Comparison of ENCODE assay signal across 16 mouse cellular contexts in the genomic region with DNA sequence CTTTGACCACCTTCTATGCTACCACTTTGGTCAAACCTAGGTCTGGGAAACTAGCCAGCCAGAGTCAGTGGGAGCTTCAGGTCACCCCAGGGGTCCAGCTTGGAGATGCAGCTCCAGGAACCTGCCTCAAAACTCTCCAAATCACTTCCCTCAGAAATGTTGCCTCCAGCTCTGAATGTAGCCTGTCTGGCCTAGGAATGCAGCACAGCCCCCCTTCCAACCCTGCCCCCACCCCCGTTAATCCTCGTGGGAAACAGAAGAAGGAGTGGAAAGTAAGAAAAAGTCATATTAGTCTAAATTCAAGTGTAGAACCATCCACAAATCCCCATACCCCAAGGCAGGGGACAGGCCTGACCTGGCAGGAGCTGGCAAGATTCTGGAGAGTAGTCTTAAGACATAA.
DNase-seq lines count a peak whose midpoint lies in the region; ATAC-seq and TF ChIP-seq lines count a peak whose summit lies in the region.
"Had no signal": no experiment of that assay in that cellular context is flagged by ENCODE, and none has a peak within 500 bp of the region (broad histone marks: within the 10 kb centered on the region; RNA-seq: fewer than 3 reads in every experiment).

No protein-coding gene starts in this region.

- 23% methylated on average over 2 of the region's 2 CpGs for WGBS in forebrain, embryonic 10.5 days
- WGBS in forebrain, embryonic 13.5 days, result 24% methylated on average over 2 of the region's 2 CpGs
- 22% methylated on average over 2 of the region's 2 CpGs for WGBS in intestine, embryonic 14.5 days
- WGBS in intestine, postnatal 0 days, result 27% methylated on average over 2 of the region's 2 CpGs

- H3K36me3 ChIP-seq in forebrain, embryonic 10.5 days (replicated peaks), result no peaks in the 10 kb centered on the region
- no peaks in the 10 kb centered on the region for H3K36me3 ChIP-seq in forebrain, embryonic 13.5 days (ENCODE audit: poor library complexity, severe bottlenecking)
- no peaks in the 10 kb centered on the region for H3K36me3 ChIP-seq in intestine, embryonic 14.5 days (ENCODE audit: control insufficient read depth, insufficient read depth, low read length)
- H3K36me3 ChIP-seq in intestine, postnatal 0 days (ENCODE audit: control insufficient read depth, insufficient read depth), result no peaks in the 10 kb centered on the region
- H3K36me3 ChIP-seq: embryonic facial prominence, embryonic 12.5 days; heart, embryonic 12.5 days; hindbrain, embryonic 15.5 days had no signal

- peaks cover 96% of the 10 kb centered on the region for H3K4me1 ChIP-seq in forebrain, embryonic 10.5 days
- peaks cover 75% of the 10 kb centered on the region for H3K4me1 ChIP-seq in forebrain, embryonic 13.5 days
- peaks cover 16% of the 10 kb centered on the region for H3K4me1 ChIP-seq in intestine, embryonic 14.5 days (replicated peaks; ENCODE audit: control insufficient read depth, insufficient read depth, low read length)
- H3K4me1 ChIP-seq in intestine, postnatal 0 days (replicated peaks; ENCODE audit: control insufficient read depth, insufficient read depth, low read length), result no peaks in the 10 kb centered on the region

- no peak overlapping the region for H3K4me2 ChIP-seq in forebrain, embryonic 13.5 days
- H3K4me2 ChIP-seq in intestine, embryonic 14.5 days (ENCODE audit: low read length), result no peak overlapping the region
- H3K4me2 ChIP-seq in intestine, postnatal 0 days (replicated peaks; ENCODE audit: low read depth), result no peak overlapping the region
- H3K4me2 ChIP-seq: embryonic facial prominence, embryonic 12.5 days; heart, embryonic 12.5 days; hindbrain, embryonic 15.5 days had no signal

- no peak for ATAC-seq in forebrain, embryonic 13.5 days
- ATAC-seq in intestine, embryonic 14.5 days (replicated peaks; ENCODE audit: low FRiP score, low TSS enrichment, low read depth), result no peak
- no peak for ATAC-seq in intestine, postnatal 0 days
- ATAC-seq: activated CD4-positive, CD25-positive, alpha-beta regulatory T cell, adult 4 months; forebrain, embryonic 14.5 days had no signal

- DNase-seq in forebrain, embryonic 10.5 days (ENCODE audit: extremely low spot score, low spot score), result peak; percentile 13
- DNase-seq in intestine, embryonic 14.5 days (ENCODE audit: low spot score), result peak; percentile 45
- peak; percentile 33 for DNase-seq in testis, postnatal 10 days (ENCODE audit: low spot score)
- DNase-seq in testis, postnatal 14 days (ENCODE audit: low spot score), result no peak
- DNase-seq in adrenal gland, adult 18-20 months (ENCODE audit: low spot score in 2 of 2), result no peak
- DNase-seq: adrenal gland, postnatal 25 days; cerebellum, postnatal 10 days; heart, adult 18-20 months; heart, postnatal 36 days had no signal

- TF ChIP-seq CTCF in intestine, postnatal 0 days (IDR thresholded peaks at IDR 0.05; ENCODE audit: low read depth), result no peak

- no peaks in the 10 kb centered on the region for H3K9me3 ChIP-seq in forebrain, embryonic 10.5 days
- no peaks in the 10 kb centered on the region for H3K9me3 ChIP-seq in forebrain, embryonic 13.5 days (replicated peaks)
- H3K9me3 ChIP-seq in intestine, embryonic 14.5 days (ENCODE audit: control insufficient read depth, low read length), result no peaks in the 10 kb centered on the region
- no peaks in the 10 kb centered on the region for H3K9me3 ChIP-seq in intestine, postnatal 0 days (ENCODE audit: control insufficient read depth)
- H3K9me3 ChIP-seq: embryonic facial prominence, embryonic 12.5 days; heart, embryonic 12.5 days; hindbrain, embryonic 15.5 days had no signal

- H3K9ac ChIP-seq in forebrain, embryonic 13.5 days, result no peak overlapping the region
- H3K9ac ChIP-seq in intestine, embryonic 14.5 days (ENCODE audit: low read length), result no peak overlapping the region
- H3K9ac ChIP-seq in intestine, postnatal 0 days (ENCODE audit: low read depth, low read length), result no peak overlapping the region
- H3K9ac ChIP-seq: embryonic facial prominence, embryonic 12.5 days; heart, embryonic 12.5 days; hindbrain, embryonic 15.5 days had no signal

- no peak overlapping the region for H3K27ac ChIP-seq in forebrain, embryonic 10.5 days
- no peak overlapping the region for H3K27ac ChIP-seq in forebrain, embryonic 13.5 days
- H3K27ac ChIP-seq in intestine, embryonic 14.5 days (ENCODE audit: low read depth), result no peak overlapping the region
- H3K27ac ChIP-seq in intestine, postnatal 0 days (ENCODE audit: low read depth, low read length), result no peak overlapping the region
- H3K27ac ChIP-seq: embryonic facial prominence, embryonic 12.5 days; hindbrain, embryonic 15.5 days had no signal

- peaks cover 100% of the 10 kb centered on the region for H3K27me3 ChIP-seq in forebrain, embryonic 10.5 days (ENCODE audit: poor library complexity, severe bottlenecking)
- H3K27me3 ChIP-seq in forebrain, embryonic 13.5 days, result peaks cover 32% of the 10 kb centered on the region
- H3K27me3 ChIP-seq in intestine, embryonic 14.5 days (replicated peaks; ENCODE audit: control insufficient read depth, insufficient read depth, low read length), result 0 out of 2 replicates have a peak, but pooled peaks cover 5% of the 10 kb centered on the region
- H3K27me3 ChIP-seq in intestine, postnatal 0 days (replicated peaks; ENCODE audit: control insufficient read depth, insufficient read depth, low read length), result peaks cover 13% of the 10 kb centered on the region; the same call in 1 of the 2 replicates

- no peak overlapping the region for H3K4me3 ChIP-seq in forebrain, embryonic 10.5 days
- H3K4me3 ChIP-seq in forebrain, embryonic 13.5 days, result no peak overlapping the region
- no peak overlapping the region for H3K4me3 ChIP-seq in intestine, embryonic 14.5 days (ENCODE audit: low read depth, low read length)
- H3K4me3 ChIP-seq in intestine, postnatal 0 days (ENCODE audit: low read depth, low read length), result no peak overlapping the region
- H3K4me3 ChIP-seq: embryonic facial prominence, embryonic 12.5 days; heart, embryonic 12.5 days; hindbrain, embryonic 15.5 days had no signal

Comparison
In these comparisons a context has a peak if more than half of its experiments do, and no peak if none do; other contexts are left out.
1. DNase-seq: peak in forebrain, embryonic 10.5 days (single experiment), intestine, embryonic 14.5 days (single experiment) and testis, postnatal 10 days (single experiment); none in testis, postnatal 14 days (single experiment) and adrenal gland, adult 18-20 months (0 of 2).